19 mouse cellular contexts compared by ENCODE assay signal in genomic region chr16:54682815-54683214, GRCm38 (mm10).
DNase-seq lines count a peak whose midpoint lies in the region; ATAC-seq lines count a peak whose summit lies in the region.
"Had no signal": no experiment of that assay in that cellular context is flagged by ENCODE, and none has a peak within 500 bp of the region (broad histone marks: within the 10 kb centered on the region; RNA-seq: fewer than 3 reads in every experiment).

No protein-coding gene starts in this region.

- 15% methylated on average over 4 of the region's 4 CpGs for WGBS in hindbrain, embryonic 10.5 days
- whole genome bisulfite sequencing in hindbrain, embryonic 13.5 days: 20% methylated on average over 4 of the region's 4 CpGs
- WGBS in limb, embryonic 11.5 days: 37% methylated on average over 4 of the region's 4 CpGs

- no peaks in the 10 kb centered on the region for H3K9me3 ChIP-seq in hindbrain, embryonic 10.5 days
- H3K9me3 ChIP-seq in hindbrain, embryonic 13.5 days: no peaks in the 10 kb centered on the region
- H3K9me3 ChIP-seq in limb, embryonic 11.5 days (ENCODE audit: control insufficient read depth, low read length): no peaks in the 10 kb centered on the region
- H3K9me3 ChIP-seq: hindbrain, embryonic 15.5 days; limb, embryonic 12.5 days; midbrain, embryonic 10.5 days had no signal

- peak; percentile 12 for DNase-seq in hindbrain, embryonic 10.5 days (ENCODE audit: low spot score)
- peak; percentile 13 for DNase-seq in A20 (ENCODE audit: low read depth, low spot score)
- peak; percentile 14 for DNase-seq in embryo, embryonic 9.5 days (ENCODE audit: extremely low spot score)
- DNase-seq in limb, embryonic 11.5 days (ENCODE audit: low spot score): peak; percentile 21
- DNase-seq in lung, postnatal 36 days: no peak
- no peak for DNase-seq in cerebellum, adult 18-20 months
- no peak for DNase-seq in testis, postnatal 10 days (ENCODE audit: low spot score)
- DNase-seq: cerebellum, adult 11 months; heart, adult 11 months; lung, postnatal 10 days; right cerebral cortex, adult 18-20 months; thymus, postnatal 36 days had no signal

- H3K27ac ChIP-seq in hindbrain, embryonic 10.5 days: no peak overlapping the region
- no peak overlapping the region for H3K27ac ChIP-seq in hindbrain, embryonic 13.5 days
- H3K27ac ChIP-seq in limb, embryonic 11.5 days (replicated peaks; ENCODE audit: low read depth, low read length): no peak overlapping the region
- H3K27ac ChIP-seq: hindbrain, embryonic 15.5 days; limb, embryonic 12.5 days; liver, embryonic 14.5 days; midbrain, embryonic 10.5 days had no signal

- no peak overlapping the region for H3K4me2 ChIP-seq in hindbrain, embryonic 13.5 days
- no peak overlapping the region for H3K4me2 ChIP-seq in limb, embryonic 11.5 days (ENCODE audit: low read depth, severe bottlenecking)
- H3K4me2 ChIP-seq: hindbrain, embryonic 15.5 days; limb, embryonic 12.5 days had no signal

- no peaks in the 10 kb centered on the region for H3K4me1 ChIP-seq in hindbrain, embryonic 10.5 days (replicated peaks)
- H3K4me1 ChIP-seq in hindbrain, embryonic 13.5 days (replicated peaks): no peaks in the 10 kb centered on the region
- no peaks in the 10 kb centered on the region for H3K4me1 ChIP-seq in limb, embryonic 11.5 days (ENCODE audit: control insufficient read depth, insufficient read depth, low read length)
- H3K4me1 ChIP-seq: hindbrain, embryonic 15.5 days; limb, embryonic 12.5 days; midbrain, embryonic 10.5 days had no signal

- H3K27me3 ChIP-seq in hindbrain, embryonic 10.5 days (ENCODE audit: insufficient read depth, poor library complexity, severe bottlenecking): no peaks in the 10 kb centered on the region
- H3K27me3 ChIP-seq in hindbrain, embryonic 13.5 days: no peaks in the 10 kb centered on the region
- H3K27me3 ChIP-seq in limb, embryonic 11.5 days (ENCODE audit: control insufficient read depth, insufficient read depth, low read length): no peaks in the 10 kb centered on the region
- H3K27me3 ChIP-seq: hindbrain, embryonic 15.5 days; limb, embryonic 12.5 days had no signal

- ATAC-seq in hindbrain, embryonic 13.5 days (ENCODE audit: low FRiP score): no peak
- ATAC-seq in limb, embryonic 11.5 days (ENCODE audit: insufficient number of reproducible peaks, low FRiP score, low TSS enrichment, low read depth): no peak
- ATAC-seq: forebrain, embryonic 14.5 days; Patski had no signal

- H3K36me3 ChIP-seq in hindbrain, embryonic 10.5 days: no peaks in the 10 kb centered on the region
- no peaks in the 10 kb centered on the region for H3K36me3 ChIP-seq in hindbrain, embryonic 13.5 days
- H3K36me3 ChIP-seq in limb, embryonic 11.5 days (ENCODE audit: control insufficient read depth, insufficient read depth, low read length): no peaks in the 10 kb centered on the region
- H3K36me3 ChIP-seq: hindbrain, embryonic 15.5 days; limb, embryonic 12.5 days; midbrain, embryonic 10.5 days had no signal

- H3K4me3 ChIP-seq in hindbrain, embryonic 10.5 days: no peak overlapping the region
- no peak overlapping the region for H3K4me3 ChIP-seq in hindbrain, embryonic 13.5 days
- no peak overlapping the region for H3K4me3 ChIP-seq in limb, embryonic 11.5 days (ENCODE audit: low read depth, low read length)
- H3K4me3 ChIP-seq: hindbrain, embryonic 15.5 days; limb, embryonic 12.5 days; midbrain, embryonic 10.5 days had no signal

- no peak overlapping the region for H3K9ac ChIP-seq in hindbrain, embryonic 13.5 days
- no peak overlapping the region for H3K9ac ChIP-seq in limb, embryonic 11.5 days (ENCODE audit: low read length)
- H3K9ac ChIP-seq: hindbrain, embryonic 15.5 days; limb, embryonic 12.5 days; liver, embryonic 14.5 days had no signal

Comparison
In these comparisons a context has a peak if more than half of its experiments do, and no peak if none do; other contexts are left out.
1. DNase-seq: peak in hindbrain, embryonic 10.5 days (single experiment), A20 (single experiment), embryo, embryonic 9.5 days (single experiment) and limb, embryonic 11.5 days (single experiment); none in lung, postnatal 36 days (single experiment), cerebellum, adult 18-20 months (0 of 2) and testis, postnatal 10 days (single experiment).